Mouse (Mus musculus) midbrain, embryonic 10.5 days (tissue): ENCODE measurements around the gene Tnr. TPM values are rescaled to one million over a fixed set of nuclear protein-coding genes. Genes with fewer than 3 reads are reported as not detected.

ENCODE experiments used
- DNase-seq: peaks from one replicate; pipeline ENCODE4 v3.0.0-alpha.2; 2017; ENCODE audit warnings: low spot score
- H3K27ac ChIP-seq: fragments of 300-500 bp; sonication (generic); replicated peaks from 2 replicates; pipeline ENCODE4 v1.5.1; 2016; ENCODE audit warnings: mild to moderate bottlenecking
- H3K27me3 ChIP-seq: fragments of 300-500 bp; sonication (generic); 2 replicates; pipeline ENCODE4 v1.6.1; 2016; ENCODE audit warnings: low read depth, mild to moderate bottlenecking; ENCODE audit not compliant: poor library complexity, severe bottlenecking
- H3K36me3 ChIP-seq: fragments of 300-500 bp; sonication (generic); 2 replicates; pipeline ENCODE4 v1.6.1; 2016; ENCODE audit warnings: mild to moderate bottlenecking, moderate library complexity
- H3K4me1 ChIP-seq: fragments of 300-500 bp; sonication (generic); 2 replicates; pipeline ENCODE4 v1.6.1; 2016
- H3K4me3 ChIP-seq: fragments of 300-500 bp; sonication (generic); 2 replicates; pipeline ENCODE4 v1.5.1; 2016; ENCODE audit warnings: mild to moderate bottlenecking, moderate library complexity
- H3K9me3 ChIP-seq: fragments of 300-500 bp; sonication (generic); replicated peaks from 2 replicates; pipeline ENCODE4 v1.6.1; 2016; ENCODE audit warnings: mild to moderate bottlenecking
- WGBS: fragments of 180-500 bp; shearing (Covaris S2); methylation state at CpG from one replicate; pipeline ENCODE4 v1.1.7; 2016; 5-methylcytosine and 5-hydroxymethylcytosine counted together
- polyA plus RNA-seq: library from polyadenylated mRNA; unstranded; fragments of >200 nt; fragmentation: Nextera tagmentation; extraction: Ambion mirVana; gene quantifications from 2 replicates; pipeline ENCODE4 v1.2.1, GENCODE M21; 2016

The Tnr gene
- polyA plus RNA-seq, 1 experiment from 2014 or later: 0.05 TPM

DNA sequence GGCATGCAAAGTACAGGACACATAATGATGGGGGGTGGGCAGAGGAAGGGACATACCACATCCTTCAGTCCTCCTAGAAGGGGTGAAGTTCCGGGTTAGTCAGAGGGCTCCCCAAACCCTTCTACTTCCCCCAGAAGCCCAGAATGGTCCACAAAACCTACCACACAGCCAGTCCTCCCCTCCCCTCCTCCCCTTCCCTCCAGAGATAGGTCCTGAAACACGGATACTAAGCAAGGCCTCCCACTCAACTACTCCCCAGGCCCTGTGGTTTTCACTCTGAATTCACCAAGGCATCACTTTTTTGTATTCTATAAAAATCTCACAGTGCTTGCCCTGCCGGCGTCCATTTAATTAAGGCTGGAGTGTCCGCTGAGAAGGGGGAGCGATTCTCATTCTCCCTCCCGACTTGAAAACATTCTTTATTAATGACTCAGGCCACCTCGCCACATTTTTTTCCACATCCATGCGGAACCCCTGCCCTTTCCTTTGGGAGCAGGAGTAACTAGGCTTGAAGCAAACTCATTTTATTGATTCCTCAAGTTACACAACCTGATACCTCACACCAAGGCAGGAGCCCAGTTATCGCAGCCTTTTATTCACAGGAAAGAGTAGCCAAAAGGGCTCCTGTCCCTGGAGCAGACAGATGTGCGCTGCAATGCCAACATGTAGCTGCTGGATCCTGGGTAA lies 134.4 kb downstream of the Tnr start:
- DNase-seq: no peak
- Histone ChIP-seq H3K27me3 (0 out of 2 replicates have a peak, but pooled peaks cover 4% of the 10 kb centered on the region), H3K27ac (no peak overlapping the region), H3K4me3 (no peak overlapping the region), H3K4me1 (peaks cover 36% of the 10 kb centered on the region), H3K9me3 (no peaks in the 10 kb centered on the region), H3K36me3 (no peaks in the 10 kb centered on the region)
- WGBS: 61% methylated on average over 11 of the region's 11 CpGs

- peak overlapping the region; percentile 24 for H3K27ac ChIP-seq
Observed at GRCm38 (mm10) chr1:159660620-159661501, 137.3 kb downstream of the Tnr start.

DNA sequence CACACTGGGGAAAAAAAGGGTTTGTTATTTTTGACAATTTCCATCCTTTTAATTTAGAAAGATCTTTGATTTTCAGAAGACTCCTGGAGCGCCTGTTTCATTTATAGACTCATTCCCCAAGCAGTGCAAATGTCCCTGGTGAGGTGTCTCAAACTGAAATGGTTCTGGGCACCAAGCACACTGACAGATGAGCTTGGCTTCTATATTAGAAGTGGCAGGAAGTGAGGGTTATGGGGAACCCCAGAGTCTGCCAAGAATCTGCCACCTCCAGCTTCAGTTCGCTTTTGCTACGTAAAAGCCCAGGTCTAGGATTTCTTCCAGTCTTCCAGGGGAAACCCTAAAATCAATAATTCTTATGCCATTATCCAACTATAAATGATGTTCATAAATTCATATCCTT lies 140.9 kb downstream of the Tnr start:
- Histone ChIP-seq H3K9me3 (no peaks in the 10 kb centered on the region), H3K4me3 (no peak overlapping the region), H3K4me1 (peaks cover 10% of the 10 kb centered on the region), H3K27ac (no peak overlapping the region), H3K27me3 (no peaks in the 10 kb centered on the region), H3K36me3 (no peaks in the 10 kb centered on the region)
- WGBS: 95% methylated on average over 3 of the region's 3 CpGs
- DNase-seq: no peak

More at GRCm38 (mm10) chr1:159660620-159661501, 137.3 kb downstream of the Tnr start:
- Histone ChIP-seq H3K27me3 (no peaks in the 10 kb centered on the region), H3K4me3 (no peak overlapping the region), H3K9me3 (no peaks in the 10 kb centered on the region), H3K4me1 (peaks cover 30% of the 10 kb centered on the region), H3K36me3 (no peaks in the 10 kb centered on the region)
- 60% methylated on average over 6 of the region's 6 CpGs for WGBS
- no peak for DNase-seq

DNA sequence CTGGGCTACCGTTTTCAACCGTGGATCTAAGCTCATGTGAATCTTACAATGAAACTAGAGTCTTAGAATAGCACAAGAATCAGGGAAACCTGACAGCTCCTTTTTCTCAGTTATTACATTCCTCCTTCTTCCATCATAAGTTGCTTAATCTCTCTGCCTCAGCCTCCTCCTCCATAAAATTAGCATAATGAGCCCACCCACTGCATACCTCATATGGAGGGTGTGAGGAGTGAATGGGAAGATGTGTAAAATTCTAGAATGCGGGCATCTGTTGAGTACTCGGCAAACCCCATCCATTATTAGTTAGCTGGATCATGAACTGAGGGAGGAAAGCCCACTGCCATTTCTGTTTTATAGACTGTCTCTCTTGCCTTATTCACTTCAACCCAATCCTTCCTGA lies 141.4 kb downstream of the Tnr start:
- H3K4me1 ChIP-seq: peaks cover 10% of the 10 kb centered on the region
- H3K9me3 ChIP-seq: no peaks in the 10 kb centered on the region
- no peaks in the 10 kb centered on the region for H3K36me3 ChIP-seq
- WGBS: 87% methylated on average over 4 of the region's 4 CpGs
- H3K27ac ChIP-seq: no peak overlapping the region
- H3K4me3 ChIP-seq: no peak overlapping the region
- no peaks in the 10 kb centered on the region for H3K27me3 ChIP-seq
- DNase-seq: no peak

DNA sequence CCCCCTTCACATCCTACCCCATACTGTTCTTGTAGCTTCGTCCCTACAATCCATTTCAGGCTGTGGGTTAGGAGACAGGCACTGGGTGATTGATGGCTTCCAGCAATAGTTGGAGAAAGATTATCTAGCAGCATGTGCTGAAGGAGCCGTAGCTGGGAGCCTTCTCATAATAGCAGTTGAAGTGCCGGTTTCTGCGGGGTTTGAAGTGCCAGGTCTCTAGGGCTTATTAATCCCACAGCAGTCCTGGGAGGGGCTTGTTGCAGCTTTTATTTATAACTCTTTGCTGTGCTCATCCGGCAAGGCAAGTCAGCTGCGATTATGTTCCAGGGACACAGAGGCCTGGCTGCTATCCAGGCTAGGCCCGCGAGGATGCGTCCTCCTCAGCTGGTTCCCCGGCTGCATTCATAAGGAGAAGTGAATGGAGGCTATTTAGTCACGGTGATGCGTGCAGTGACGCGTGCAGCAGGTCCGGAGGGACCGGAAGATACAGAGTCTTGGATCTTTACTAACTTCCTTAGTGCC lies 147.1 kb downstream of the Tnr start:
- Histone ChIP-seq H3K27me3 (no peaks in the 10 kb centered on the region), H3K36me3 (no peaks in the 10 kb centered on the region), H3K27ac (peak overlapping the region; percentile 24; the same call in 1 of the 2 replicates), H3K9me3 (no peaks in the 10 kb centered on the region), H3K4me3 (0 out of 2 replicates have a peak overlapping the region, but pooled peaks have one; percentile 9), H3K4me1 (peaks cover 17% of the 10 kb centered on the region)
- DNase-seq: peak; percentile 43
- WGBS: 32% methylated on average over 16 of the region's 16 CpGs

DNA sequence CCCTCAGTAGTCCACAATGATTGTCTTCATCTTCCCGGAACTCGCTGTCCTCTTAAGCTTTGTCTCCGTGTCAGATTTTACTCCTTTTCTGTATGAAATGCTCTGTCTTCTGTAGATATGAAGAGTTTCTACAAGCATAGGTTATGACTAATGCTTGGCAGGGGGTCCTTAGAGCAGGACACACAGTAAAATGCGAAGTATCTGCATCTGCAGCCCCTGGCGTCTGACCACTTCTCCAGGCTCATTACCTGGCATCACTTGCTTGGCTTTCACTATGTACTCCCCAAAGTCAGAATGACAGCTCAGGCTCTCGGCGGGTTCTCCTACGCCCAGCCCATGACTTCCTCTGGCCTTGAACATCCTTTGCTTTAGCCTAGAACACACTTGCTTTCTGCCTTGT lies 147.6 kb downstream of the Tnr start:
- WGBS: 90% methylated on average over 8 of the region's 8 CpGs
- DNase-seq: no peak
- no peak overlapping the region for H3K27ac ChIP-seq

GRCm38 (mm10) chr1:159674240-159674639 lies 150.7 kb downstream of the Tnr start:
- H3K27me3 ChIP-seq: no peaks in the 10 kb centered on the region
- no peak overlapping the region for H3K27ac ChIP-seq
- H3K4me1 ChIP-seq: peaks cover 17% of the 10 kb centered on the region
- no peak overlapping the region for H3K4me3 ChIP-seq
- H3K9me3 ChIP-seq: no peaks in the 10 kb centered on the region
- no peaks in the 10 kb centered on the region for H3K36me3 ChIP-seq
- no peak for DNase-seq
- 84% methylated on average over 1 of the region's 1 CpGs for WGBS

More for the DNA sequence above, 147.6 kb downstream of the Tnr start:
- Histone ChIP-seq H3K9me3 (no peaks in the 10 kb centered on the region), H3K4me1 (peaks cover 17% of the 10 kb centered on the region), H3K4me3 (0 out of 2 replicates have a peak overlapping the region, but pooled peaks have one; percentile 9), H3K36me3 (no peaks in the 10 kb centered on the region), H3K27me3 (no peaks in the 10 kb centered on the region)

GRCm38 (mm10) chr1:159675472-159675871 lies 151.9 kb downstream of the Tnr start:
- Histone ChIP-seq H3K27ac (no peak overlapping the region), H3K36me3 (no peaks in the 10 kb centered on the region), H3K4me1 (peaks cover 12% of the 10 kb centered on the region), H3K9me3 (no peaks in the 10 kb centered on the region), H3K27me3 (no peaks in the 10 kb centered on the region), H3K4me3 (no peak overlapping the region)
- DNase-seq: no peak
- WGBS: 80% methylated on average over 4 of the region's 4 CpGs

DNA sequence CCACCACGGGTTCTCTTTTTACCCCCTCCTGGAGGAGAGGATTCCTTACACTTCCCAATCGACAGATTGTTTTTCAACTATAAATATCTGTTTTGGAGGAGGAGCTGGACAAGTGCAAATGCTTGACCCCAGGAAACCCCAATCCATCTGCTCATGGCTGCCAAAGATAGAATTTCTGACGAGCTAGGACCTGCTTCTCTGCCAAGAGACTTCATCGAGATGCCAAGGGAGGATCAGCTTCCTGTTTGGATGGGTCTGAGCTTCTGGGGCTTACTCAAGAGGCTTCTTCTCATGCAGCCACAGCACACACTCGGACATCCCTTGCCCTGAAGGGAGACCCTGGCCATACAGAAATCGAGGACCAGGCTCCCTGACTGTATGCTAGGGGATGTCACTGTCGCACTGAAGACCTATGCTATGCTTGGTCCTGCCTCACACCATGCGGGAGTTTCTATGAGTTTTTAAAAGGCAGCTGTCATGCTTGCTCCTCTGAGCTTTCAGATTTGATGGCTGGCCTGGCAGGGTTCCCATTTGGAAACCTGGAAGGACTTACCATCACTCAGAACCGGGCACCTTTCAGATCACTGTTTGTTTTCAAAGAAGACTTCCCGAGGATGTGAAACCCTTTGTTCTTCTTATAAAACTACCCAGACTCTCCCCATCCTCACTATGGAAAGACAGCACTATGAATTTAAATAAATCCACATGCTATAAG lies 154.8 kb downstream of the Tnr start:
- peaks cover 12% of the 10 kb centered on the region; the same call in 1 of the 2 replicates for H3K4me1 ChIP-seq
- no peak for DNase-seq
- no peak overlapping the region for H3K4me3 ChIP-seq
- H3K27me3 ChIP-seq: no peaks in the 10 kb centered on the region
- no peaks in the 10 kb centered on the region for H3K36me3 ChIP-seq
- 79% methylated on average over 10 of the region's 10 CpGs for WGBS
- no peaks in the 10 kb centered on the region for H3K9me3 ChIP-seq
- H3K27ac ChIP-seq: no peak overlapping the region

DNA sequence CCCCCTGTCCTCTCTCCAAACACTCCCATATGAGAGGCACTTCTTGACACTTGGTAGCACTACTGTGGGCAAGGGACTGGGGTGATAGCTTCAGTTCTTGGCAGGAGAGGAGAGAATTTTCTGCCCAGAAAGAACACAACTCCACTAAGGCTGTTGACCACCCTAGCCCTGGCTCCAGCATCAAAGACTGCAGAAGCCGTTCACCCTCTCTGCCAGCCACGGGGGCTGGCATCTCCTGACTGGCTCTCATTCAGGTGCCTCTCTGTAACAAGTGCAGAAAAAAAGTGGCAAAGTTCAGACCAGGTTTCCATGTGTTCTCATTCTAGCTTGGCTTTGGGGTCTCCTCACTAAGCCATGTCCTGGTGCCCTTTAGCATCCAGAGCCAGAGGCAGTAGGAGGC lies 157.7 kb downstream of the Tnr start:
- 91% methylated on average over 2 of the region's 2 CpGs for WGBS
- DNase-seq: no peak
- H3K27ac ChIP-seq: no peak overlapping the region

DNA sequence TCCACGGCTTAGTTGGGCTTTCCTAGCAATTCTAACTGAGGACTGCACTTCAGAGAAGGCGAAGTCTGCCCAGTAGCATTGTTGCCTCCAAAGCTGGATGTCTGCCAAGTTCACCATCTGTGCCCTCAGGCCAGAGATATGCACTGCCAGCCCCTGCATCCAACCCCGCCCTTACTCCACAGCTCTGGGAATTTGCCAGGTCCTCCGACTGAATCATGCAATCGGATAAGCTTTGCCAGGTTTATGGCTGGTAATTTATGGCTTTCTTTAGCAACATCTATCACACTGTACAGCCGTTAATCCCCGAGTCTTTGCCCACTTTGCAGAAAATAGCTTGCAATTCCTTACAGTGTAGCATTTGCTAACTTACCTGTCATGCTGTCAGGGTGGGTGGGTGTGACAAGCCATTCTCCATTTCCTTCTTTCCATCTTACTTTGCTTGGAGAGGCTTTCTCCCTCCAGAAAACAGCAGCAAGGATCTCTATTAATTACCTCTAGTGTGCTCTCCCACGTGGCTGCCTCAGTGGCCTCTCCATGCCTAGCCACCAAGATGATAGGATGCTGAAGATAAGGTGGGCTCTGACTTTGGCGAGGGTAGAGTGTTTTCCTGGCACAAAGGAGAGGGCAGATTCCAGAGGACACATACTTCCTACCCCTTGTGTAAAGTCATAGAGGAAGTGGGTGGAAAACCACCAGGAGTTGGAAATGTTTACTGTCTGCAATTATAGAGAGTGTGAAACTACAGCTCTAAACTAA lies 163.1 kb downstream of the Tnr start:
- Histone ChIP-seq H3K27me3 (no peaks in the 10 kb centered on the region), H3K4me1 (peaks cover 21% of the 10 kb centered on the region), H3K36me3 (no peaks in the 10 kb centered on the region), H3K4me3 (no peak overlapping the region), H3K27ac (no peak overlapping the region), H3K9me3 (no peaks in the 10 kb centered on the region)
- DNase-seq: no peak
- WGBS: 83% methylated on average over 9 of the region's 9 CpGs

More for the DNA sequence above, 157.7 kb downstream of the Tnr start:
- Histone ChIP-seq H3K9me3 (no peaks in the 10 kb centered on the region), H3K4me3 (no peak overlapping the region), H3K4me1 (peaks cover 11% of the 10 kb centered on the region; the same call in 1 of the 2 replicates), H3K27me3 (no peaks in the 10 kb centered on the region), H3K36me3 (no peaks in the 10 kb centered on the region)

GRCm38 (mm10) chr1:159696717-159697116 lies 173.1 kb downstream of the Tnr start:
- H3K36me3 ChIP-seq: no peaks in the 10 kb centered on the region
- 57% methylated on average over 4 of the region's 4 CpGs for WGBS
- no peaks in the 10 kb centered on the region for H3K27me3 ChIP-seq
- peaks cover 16% of the 10 kb centered on the region; the same call in 1 of the 2 replicates for H3K4me1 ChIP-seq
- no peak overlapping the region for H3K4me3 ChIP-seq
- DNase-seq: no peak
- H3K27ac ChIP-seq: no peak overlapping the region
- H3K9me3 ChIP-seq: no peaks in the 10 kb centered on the region
